Mouse (Mus musculus): ENCODE data around the gene Nap1l5. TPM values are rescaled to one million over a fixed set of nuclear protein-coding genes. Genes with fewer than 3 reads are reported as not detected.

Gene Nap1l5
- polyA plus RNA-seq (2016; fragmentation: Nextera tagmentation; extraction: Ambion mirVana): 10.8 and 17.0 TPM in 2 replicates

- H3K4me3 ChIP-seq: peak within 1 kb of the TSS; percentile 61
- peak; percentile 54 for DNase-seq (ENCODE audit: low spot score)
- H3K36me3 ChIP-seq: peaks cover 12% of the 10 kb centered on the region
- H3K9me3 ChIP-seq (replicated peaks): peaks cover 15% of the 10 kb centered on the region
- 56% methylated on average over 34 of the region's 34 CpGs for WGBS
- no peaks in the 10 kb centered on the region for H3K4me1 ChIP-seq
- H3K27me3 ChIP-seq (ENCODE audit: low read depth, poor library complexity, severe bottlenecking): 0 out of 2 replicates have a peak, but pooled peaks cover 4% of the 10 kb centered on the region
- peak within 1 kb of the TSS; percentile 74 for H3K27ac ChIP-seq (replicated peaks)
Measured at GRCm38 (mm10) chr6:58906852-58907261, at the start of gene Nap1l5. Gene Nap1l5 (minus strand): TSS chr6:58907076.

- no peaks in the 10 kb centered on the region for H3K27me3 ChIP-seq (ENCODE audit: low read depth, poor library complexity, severe bottlenecking)
- H3K9me3 ChIP-seq (replicated peaks): no peaks in the 10 kb centered on the region
- no peak for DNase-seq (ENCODE audit: low spot score)
- 70% methylated on average over 2 of the region's 2 CpGs for WGBS
- no peaks in the 10 kb centered on the region for H3K36me3 ChIP-seq
- H3K4me1 ChIP-seq: no peaks in the 10 kb centered on the region
- no peak overlapping the region for H3K27ac ChIP-seq (replicated peaks)
- no peak overlapping the region for H3K4me3 ChIP-seq
Measured at GRCm38 (mm10) chr6:58951128-58951992, 44.5 kb upstream of the Nap1l5 start.

- H3K27ac ChIP-seq (replicated peaks): no peak overlapping the region
- H3K9me3 ChIP-seq (replicated peaks): no peaks in the 10 kb centered on the region
- no peak overlapping the region for H3K4me3 ChIP-seq
- H3K27me3 ChIP-seq (ENCODE audit: low read depth, poor library complexity, severe bottlenecking): no peaks in the 10 kb centered on the region
- no peaks in the 10 kb centered on the region for H3K36me3 ChIP-seq
- H3K4me1 ChIP-seq: no peaks in the 10 kb centered on the region
- WGBS: 96% methylated on average over 1 of the region's 1 CpGs
- DNase-seq (ENCODE audit: low spot score): no peak
Measured at GRCm38 (mm10) chr6:58950410-58950809, 43.5 kb upstream of the Nap1l5 start.

- no peak overlapping the region for H3K27ac ChIP-seq (replicated peaks)
- H3K4me1 ChIP-seq: no peaks in the 10 kb centered on the region
- DNase-seq (ENCODE audit: low spot score): no peak
- no peaks in the 10 kb centered on the region for H3K27me3 ChIP-seq (ENCODE audit: low read depth, poor library complexity, severe bottlenecking)
- no peaks in the 10 kb centered on the region for H3K36me3 ChIP-seq
- H3K9me3 ChIP-seq (replicated peaks): no peaks in the 10 kb centered on the region
- 83% methylated on average over 4 of the region's 4 CpGs for WGBS
- H3K4me3 ChIP-seq: no peak overlapping the region
Measured at GRCm38 (mm10) chr6:58946840-58947239, 40.0 kb upstream of the Nap1l5 start.

- Histone ChIP-seq H3K4me3 (no peak overlapping the region), H3K27me3 (ENCODE audit: low read depth, poor library complexity, severe bottlenecking) (no peaks in the 10 kb centered on the region), H3K36me3 (no peaks in the 10 kb centered on the region), H3K4me1 (no peaks in the 10 kb centered on the region), H3K9me3 (replicated peaks) (no peaks in the 10 kb centered on the region), H3K27ac (replicated peaks) (no peak overlapping the region)
- WGBS: 70% methylated on average over 2 of the region's 2 CpGs
- no peak for DNase-seq (ENCODE audit: low spot score)
Measured at GRCm38 (mm10) chr6:58946246-58946645, 39.4 kb upstream of the Nap1l5 start.

- no peaks in the 10 kb centered on the region for H3K36me3 ChIP-seq
- no peaks in the 10 kb centered on the region for H3K4me1 ChIP-seq
- no peaks in the 10 kb centered on the region for H3K9me3 ChIP-seq (replicated peaks)
- WGBS: 84% methylated on average over 3 of the region's 3 CpGs
- H3K4me3 ChIP-seq: no peak overlapping the region
- DNase-seq (ENCODE audit: low spot score): no peak
- H3K27me3 ChIP-seq (ENCODE audit: low read depth, poor library complexity, severe bottlenecking): no peaks in the 10 kb centered on the region
- no peak overlapping the region for H3K27ac ChIP-seq (replicated peaks)
Measured at GRCm38 (mm10) chr6:58943958-58944357, 37.1 kb upstream of the Nap1l5 start.

GRCm38 (mm10) chr6:58942276-58942675, 35.4 kb upstream of the Nap1l5 start:
- Histone ChIP-seq H3K36me3 (no peaks in the 10 kb centered on the region), H3K27ac (replicated peaks) (no peak overlapping the region), H3K4me1 (no peaks in the 10 kb centered on the region), H3K4me3 (no peak overlapping the region), H3K9me3 (replicated peaks) (no peaks in the 10 kb centered on the region), H3K27me3 (ENCODE audit: low read depth, poor library complexity, severe bottlenecking) (no peaks in the 10 kb centered on the region)
- WGBS: 88% methylated on average over 2 of the region's 2 CpGs
- DNase-seq (ENCODE audit: low spot score): no peak

GRCm38 (mm10) chr6:58937726-58938125, 30.9 kb upstream of the Nap1l5 start:
- DNase-seq (ENCODE audit: low spot score): no peak
- Histone ChIP-seq H3K4me3 (no peak overlapping the region), H3K27me3 (ENCODE audit: low read depth, poor library complexity, severe bottlenecking) (no peaks in the 10 kb centered on the region), H3K27ac (replicated peaks) (no peak overlapping the region), H3K9me3 (replicated peaks) (no peaks in the 10 kb centered on the region), H3K4me1 (peaks cover 19% of the 10 kb centered on the region), H3K36me3 (no peaks in the 10 kb centered on the region)

GRCm38 (mm10) chr6:58934144-58934543, 27.3 kb upstream of the Nap1l5 start:
- H3K27me3 ChIP-seq (ENCODE audit: low read depth, poor library complexity, severe bottlenecking): no peaks in the 10 kb centered on the region
- H3K4me1 ChIP-seq: peaks cover 38% of the 10 kb centered on the region
- no peaks in the 10 kb centered on the region for H3K9me3 ChIP-seq (replicated peaks)
- H3K36me3 ChIP-seq: no peaks in the 10 kb centered on the region
- H3K27ac ChIP-seq (replicated peaks): peak overlapping the region; percentile 58; the same call in 1 of the 2 replicates
- 69% methylated on average over 4 of the region's 4 CpGs for WGBS
- H3K4me3 ChIP-seq: no peak overlapping the region
- DNase-seq (ENCODE audit: low spot score): no peak

- Histone ChIP-seq H3K9me3 (replicated peaks) (no peaks in the 10 kb centered on the region), H3K36me3 (no peaks in the 10 kb centered on the region), H3K4me1 (peaks cover 38% of the 10 kb centered on the region), H3K27ac (replicated peaks) (peak overlapping the region; percentile 64; the same call in 1 of the 2 replicates), H3K4me3 (no peak overlapping the region), H3K27me3 (ENCODE audit: low read depth, poor library complexity, severe bottlenecking) (no peaks in the 10 kb centered on the region)
- WGBS: 47% methylated on average over 6 of the region's 6 CpGs
- DNase-seq (ENCODE audit: low spot score): peak; percentile 43
Measured at GRCm38 (mm10) chr6:58933189-58933913, 26.5 kb upstream of the Nap1l5 start.

- Histone ChIP-seq H3K27ac (replicated peaks) (peak overlapping the region; percentile 64), H3K4me1 (peaks cover 40% of the 10 kb centered on the region), H3K36me3 (no peaks in the 10 kb centered on the region), H3K4me3 (no peak overlapping the region), H3K27me3 (ENCODE audit: low read depth, poor library complexity, severe bottlenecking) (no peaks in the 10 kb centered on the region), H3K9me3 (replicated peaks) (no peaks in the 10 kb centered on the region)
- 82% methylated on average over 12 of the region's 12 CpGs for WGBS
- no peak for DNase-seq (ENCODE audit: low spot score)
Measured at GRCm38 (mm10) chr6:58932515-58933188, 25.8 kb upstream of the Nap1l5 start.

- H3K27ac ChIP-seq (replicated peaks): no peak overlapping the region
- WGBS: 52% methylated on average over 4 of the region's 4 CpGs
- no peaks in the 10 kb centered on the region for H3K27me3 ChIP-seq (ENCODE audit: low read depth, poor library complexity, severe bottlenecking)
- H3K4me1 ChIP-seq: peaks cover 44% of the 10 kb centered on the region
- DNase-seq (ENCODE audit: low spot score): no peak
- H3K4me3 ChIP-seq: no peak overlapping the region
- H3K9me3 ChIP-seq (replicated peaks): no peaks in the 10 kb centered on the region
- H3K36me3 ChIP-seq: no peaks in the 10 kb centered on the region
Measured at GRCm38 (mm10) chr6:58931149-58931548, 24.3 kb upstream of the Nap1l5 start.
